Mouse (Mus musculus): ENCODE results near the gene Trim45. TPM values are rescaled to one million over a fixed set of nuclear protein-coding genes. Genes with fewer than 3 reads are reported as not detected.

Gene Trim45
- total and polyA plus RNA-seq, 3 experiments, result 2.7 to 10.3 (median 9.6) TPM

DNA sequence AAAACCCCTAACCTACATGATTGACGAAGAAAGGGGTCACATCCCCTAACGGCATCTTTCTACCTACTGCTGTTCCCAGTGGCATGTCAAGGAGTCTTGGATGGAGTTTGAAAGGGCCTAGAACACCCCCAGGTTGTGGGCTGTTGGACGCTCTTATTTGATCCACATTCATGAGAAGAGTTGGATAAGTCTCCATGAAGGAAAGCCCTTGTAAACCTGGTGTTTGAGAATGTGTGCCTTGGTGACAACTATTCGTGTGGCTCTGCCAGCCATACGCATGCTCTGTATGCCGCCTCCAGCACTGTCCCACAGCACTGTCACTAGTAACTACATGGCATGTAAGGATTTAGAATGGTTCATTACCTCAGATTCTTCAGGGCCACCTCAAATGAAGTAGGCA, 14.2 kb downstream of the Trim45 start:
- no peak for DNase-seq
- Histone ChIP-seq H3K4me3 (no peak overlapping the region), H3K9ac (ENCODE audit: low read depth, low read length) (no peak overlapping the region), H3K27ac (no peak overlapping the region), H3K79me2 (replicated peaks; ENCODE audit: control insufficient read depth, insufficient read depth, low read length) (no peaks in the 10 kb centered on the region), H3K27me3 (ENCODE audit: control insufficient read depth, insufficient read depth, low read length) (no peaks in the 10 kb centered on the region), H3K36me3 (ENCODE audit: control insufficient read depth, insufficient read depth, low read length) (no peaks in the 10 kb centered on the region), H3K4me1 (ENCODE audit: control insufficient read depth, insufficient read depth, low read length) (no peaks in the 10 kb centered on the region)
- TF ChIP-seq POLR2A (IDR thresholded peaks at IDR 0.05; ENCODE audit: insufficient read depth, low read depth, low read length), result no peak
- TF ChIP-seq CTCF (IDR thresholded peaks at IDR 0.05), result no peak
- TF ChIP-seq EP300 (IDR thresholded peaks at IDR 0.05; ENCODE audit: insufficient read depth, low read depth, low read length), result no peak
- WGBS, result 97% methylated on average over 6 of the region's 6 CpGs
- intact Hi-C loops (cut with DNase I), result no loop called here

GRCm38 (mm10) chr3:100938211-100938610, 16.2 kb downstream of the Trim45 start:
- no peak for TF ChIP-seq POLR2A (IDR thresholded peaks at IDR 0.05; ENCODE audit: insufficient read depth, low read depth, low read length)
- TF ChIP-seq EP300 (IDR thresholded peaks at IDR 0.05; ENCODE audit: insufficient read depth, low read depth, low read length), result no peak
- no peak for TF ChIP-seq CTCF (IDR thresholded peaks at IDR 0.05)
- intact Hi-C loops (cut with DNase I), result no loop called here
- Histone ChIP-seq H3K79me2 (replicated peaks; ENCODE audit: control insufficient read depth, insufficient read depth, low read length) (no peaks in the 10 kb centered on the region), H3K9ac (ENCODE audit: low read depth, low read length) (no peak overlapping the region), H3K4me1 (ENCODE audit: control insufficient read depth, insufficient read depth, low read length) (no peaks in the 10 kb centered on the region), H3K4me3 (no peak overlapping the region), H3K27me3 (ENCODE audit: control insufficient read depth, insufficient read depth, low read length) (no peaks in the 10 kb centered on the region), H3K27ac (no peak overlapping the region), H3K36me3 (ENCODE audit: control insufficient read depth, insufficient read depth, low read length) (no peaks in the 10 kb centered on the region)
- WGBS, result 90% methylated on average over 4 of the region's 4 CpGs
- no peak for DNase-seq

- DNase-seq, result no peak
- Histone ChIP-seq H3K4me3 (no peak overlapping the region), H3K4me1 (ENCODE audit: control insufficient read depth, insufficient read depth, low read length) (no peaks in the 10 kb centered on the region), H3K27me3 (ENCODE audit: control insufficient read depth, insufficient read depth, low read length) (no peaks in the 10 kb centered on the region), H3K79me2 (replicated peaks; ENCODE audit: control insufficient read depth, insufficient read depth, low read length) (no peaks in the 10 kb centered on the region), H3K36me3 (ENCODE audit: control insufficient read depth, insufficient read depth, low read length) (no peaks in the 10 kb centered on the region), H3K27ac (no peak overlapping the region), H3K9ac (ENCODE audit: low read depth, low read length) (no peak overlapping the region)
- WGBS, result 75% methylated on average over 4 of the region's 4 CpGs
- TF ChIP-seq POLR2A (IDR thresholded peaks at IDR 0.05; ENCODE audit: insufficient read depth, low read depth, low read length) (no peak), CTCF (IDR thresholded peaks at IDR 0.05) (peak; percentile 35), EP300 (IDR thresholded peaks at IDR 0.05; ENCODE audit: insufficient read depth, low read depth, low read length) (no peak)
- intact Hi-C loops (cut with DNase I), result no loop called here
These were observed 18.6 kb downstream of the Trim45 start for GRCm38 (mm10) chr3:100940496-100941037.

GRCm38 (mm10) chr3:100947286-100947685, 25.3 kb downstream of the Trim45 start:
- TF ChIP-seq EP300 (IDR thresholded peaks at IDR 0.05; ENCODE audit: insufficient read depth, low read depth, low read length) (no peak), POLR2A (IDR thresholded peaks at IDR 0.05; ENCODE audit: insufficient read depth, low read depth, low read length) (no peak), CTCF (IDR thresholded peaks at IDR 0.05) (no peak)
- H3K4me3 ChIP-seq, result no peak overlapping the region
- DNase-seq, result no peak
- no peaks in the 10 kb centered on the region for H3K36me3 ChIP-seq (ENCODE audit: control insufficient read depth, insufficient read depth, low read length)
- no peak overlapping the region for H3K27ac ChIP-seq
- H3K4me1 ChIP-seq (ENCODE audit: control insufficient read depth, insufficient read depth, low read length), result no peaks in the 10 kb centered on the region
- no peak overlapping the region for H3K9ac ChIP-seq (ENCODE audit: low read depth, low read length)
- no peaks in the 10 kb centered on the region for H3K79me2 ChIP-seq (replicated peaks; ENCODE audit: control insufficient read depth, insufficient read depth, low read length)
- 83% methylated on average over 8 of the region's 8 CpGs for WGBS
- no peaks in the 10 kb centered on the region for H3K27me3 ChIP-seq (ENCODE audit: control insufficient read depth, insufficient read depth, low read length)
- intact Hi-C loops (cut with DNase I), result no loop called here

DNA sequence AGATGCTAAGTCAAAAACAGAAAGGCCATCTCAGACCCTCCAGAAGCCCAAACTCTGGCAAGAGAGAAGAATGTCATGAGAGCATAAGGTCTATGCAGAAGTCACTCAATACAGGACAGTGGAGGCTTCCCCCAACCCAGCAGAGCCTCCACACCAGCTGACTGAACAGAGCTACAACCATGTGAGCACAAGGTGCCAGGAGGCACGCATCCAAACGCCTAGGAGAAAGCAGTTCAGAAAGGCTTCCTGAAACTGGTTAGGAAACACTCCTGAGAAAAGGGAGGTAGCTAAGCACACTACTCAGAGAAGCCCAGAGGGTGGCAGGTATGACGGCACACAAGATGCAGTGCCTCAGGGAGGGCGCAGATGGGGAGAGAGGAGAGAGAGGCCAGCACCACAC, 29.5 kb downstream of the Trim45 start:
- Histone ChIP-seq H3K36me3 (ENCODE audit: control insufficient read depth, insufficient read depth, low read length) (no peaks in the 10 kb centered on the region), H3K79me2 (replicated peaks; ENCODE audit: control insufficient read depth, insufficient read depth, low read length) (no peaks in the 10 kb centered on the region)
- intact Hi-C loops (cut with DNase I), result no loop called here

GRCm38 (mm10) chr3:100954616-100955015, 32.6 kb downstream of the Trim45 start:
- H3K36me3 ChIP-seq (ENCODE audit: control insufficient read depth, insufficient read depth, low read length), result no peaks in the 10 kb centered on the region
- TF ChIP-seq CTCF (IDR thresholded peaks at IDR 0.05) (peak; percentile 56), POLR2A (IDR thresholded peaks at IDR 0.05; ENCODE audit: insufficient read depth, low read depth, low read length) (no peak), EP300 (IDR thresholded peaks at IDR 0.05; ENCODE audit: insufficient read depth, low read depth, low read length) (no peak)
- no peak for DNase-seq

More for the DNA sequence above, 29.5 kb downstream of the Trim45 start:
- no peak for TF ChIP-seq EP300 (IDR thresholded peaks at IDR 0.05; ENCODE audit: insufficient read depth, low read depth, low read length)
- no peak for TF ChIP-seq CTCF (IDR thresholded peaks at IDR 0.05)
- no peak for TF ChIP-seq POLR2A (IDR thresholded peaks at IDR 0.05; ENCODE audit: insufficient read depth, low read depth, low read length)
- 83% methylated on average over 4 of the region's 4 CpGs for WGBS
- Histone ChIP-seq H3K27ac (no peak overlapping the region), H3K9ac (ENCODE audit: low read depth, low read length) (no peak overlapping the region), H3K4me3 (no peak overlapping the region), H3K4me1 (ENCODE audit: control insufficient read depth, insufficient read depth, low read length) (no peaks in the 10 kb centered on the region), H3K27me3 (ENCODE audit: control insufficient read depth, insufficient read depth, low read length) (no peaks in the 10 kb centered on the region)
- peak in 1 of 2 experiments; percentile 15 for DNase-seq

More at GRCm38 (mm10) chr3:100954616-100955015, 32.6 kb downstream of the Trim45 start:
- no peak overlapping the region for H3K9ac ChIP-seq (ENCODE audit: low read depth, low read length)
- intact Hi-C loops (cut with DNase I), result no loop called here
- no peaks in the 10 kb centered on the region for H3K27me3 ChIP-seq (ENCODE audit: control insufficient read depth, insufficient read depth, low read length)
- no peaks in the 10 kb centered on the region for H3K4me1 ChIP-seq (ENCODE audit: control insufficient read depth, insufficient read depth, low read length)
- H3K79me2 ChIP-seq (replicated peaks; ENCODE audit: control insufficient read depth, insufficient read depth, low read length), result no peaks in the 10 kb centered on the region
- no peak overlapping the region for H3K4me3 ChIP-seq
- H3K27ac ChIP-seq, result no peak overlapping the region

Data from heart, adult 2 months (tissue).